Mouse (Mus musculus) 3134 (cell line): ENCODE data around the gene Pgam5.
A peak's percentile ranks its signal among the peaks of the same experiment; 100 is the strongest.

Source experiments
- DNase-seq: peaks from one replicate; pipeline ENCODE4 v3.0.0-alpha.2; 2011; ENCODE audit warnings: low spot score; ENCODE audit not compliant: insufficient read length; ENCODE audit errors: extremely low read depth

Gene Pgam5

DNA sequence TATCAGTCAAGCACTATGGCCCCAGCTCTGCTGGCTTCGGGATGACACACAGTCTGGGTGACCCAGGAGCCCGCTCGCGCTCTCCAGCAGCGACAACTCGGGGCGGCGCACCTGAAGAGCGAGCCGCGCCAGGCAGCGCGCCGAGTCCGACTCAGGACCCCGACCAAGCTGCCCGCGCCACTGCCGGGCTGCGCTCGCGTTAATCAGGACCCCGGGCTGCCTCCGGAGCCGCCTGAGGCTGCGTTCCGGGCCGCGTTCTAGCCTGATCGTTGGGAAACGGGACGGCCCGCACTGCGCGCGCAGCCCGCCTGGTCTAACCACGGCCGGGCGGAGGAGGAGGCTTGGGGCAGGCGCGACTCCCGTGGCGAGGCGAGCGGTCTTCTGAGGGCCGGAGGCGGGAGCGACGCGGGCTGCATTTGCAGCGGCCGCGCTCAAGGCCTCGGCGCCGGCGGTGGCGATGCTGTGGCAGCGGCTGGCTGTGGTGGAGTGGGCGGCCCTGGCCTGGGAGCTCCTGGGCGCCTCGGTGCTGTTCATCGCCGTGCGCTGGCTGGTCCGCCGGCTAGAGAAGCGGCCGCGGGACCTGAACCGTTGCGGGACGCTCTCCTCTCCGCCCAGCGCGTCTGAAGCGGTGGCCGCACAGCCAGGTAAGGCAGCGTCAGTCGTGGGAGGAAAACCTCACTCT, 38.8 kb downstream of the Pgam5 start, which contains the start of gene Ankle2:
Gene Ankle2 (plus strand): TSS at position 225 of the 682 bp plus-strand sequence.
- DNase-seq = peak; percentile 92

DNA sequence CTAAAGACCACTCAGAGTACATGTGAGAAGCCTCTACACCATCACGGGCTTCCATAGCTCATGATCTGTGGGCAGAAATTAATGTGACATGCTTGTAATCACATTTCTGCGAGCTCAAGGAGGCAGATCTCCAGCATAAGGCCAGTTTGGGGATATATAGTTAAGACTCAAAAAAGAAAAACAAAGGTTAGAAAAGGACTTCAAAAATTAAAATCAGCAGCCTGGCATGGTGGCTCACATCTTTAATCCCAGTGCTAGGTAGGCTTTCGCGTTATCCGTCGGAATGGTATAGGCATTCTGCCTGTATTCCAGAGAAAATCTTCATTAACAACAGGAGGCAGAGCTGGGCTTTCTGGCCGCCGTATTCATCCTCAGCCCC, 39.3 kb downstream of the Pgam5 start:
- no peak for DNase-seq

DNA sequence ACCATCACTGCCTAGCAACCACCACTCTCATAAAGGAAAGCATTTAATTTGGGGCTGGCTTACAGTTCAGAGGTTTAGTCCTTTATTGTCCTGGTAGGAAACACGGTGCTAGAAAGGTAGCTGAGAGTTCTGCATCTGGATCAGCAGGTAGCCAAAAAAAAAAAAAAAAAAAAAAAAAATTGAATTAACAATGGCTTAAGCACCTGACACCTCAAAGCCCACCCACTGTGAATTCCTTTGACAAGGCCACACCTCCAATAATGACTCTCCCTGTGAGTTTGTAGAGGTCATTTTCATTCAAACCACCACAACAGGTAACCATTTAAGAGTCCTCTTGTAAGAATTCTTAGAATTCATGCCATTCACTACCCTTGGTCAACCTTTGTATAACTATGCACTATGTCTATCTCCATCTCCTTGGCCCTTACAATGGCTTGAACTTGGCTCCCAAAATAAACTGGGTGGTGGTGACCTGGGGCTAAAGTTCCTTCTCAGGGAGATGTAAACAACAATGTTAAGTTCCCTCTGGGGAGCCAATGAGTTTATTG, 42.3 kb downstream of the Pgam5 start:
- DNase-seq = no peak

DNA sequence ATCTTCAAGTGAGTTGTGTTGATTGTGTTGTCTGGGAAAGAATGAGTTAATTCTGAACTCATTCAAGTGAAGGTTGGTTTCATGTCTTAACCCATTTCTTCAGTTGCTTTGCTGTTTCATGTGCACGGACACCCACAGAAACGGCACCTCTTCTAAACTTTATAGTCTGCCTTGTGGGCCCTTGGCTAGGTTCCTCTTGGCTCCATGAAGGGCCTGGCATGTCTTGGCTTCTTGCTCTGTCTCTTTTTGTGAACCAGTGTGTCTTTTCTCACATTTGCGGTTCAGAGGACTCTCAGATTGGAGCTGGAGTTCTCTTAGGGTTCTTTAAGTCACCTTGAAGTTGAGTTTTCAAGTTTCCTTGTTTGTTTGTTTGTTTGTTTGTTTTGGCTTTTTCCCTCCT, 44.7 kb downstream of the Pgam5 start:
- DNase-seq = no peak

DNA sequence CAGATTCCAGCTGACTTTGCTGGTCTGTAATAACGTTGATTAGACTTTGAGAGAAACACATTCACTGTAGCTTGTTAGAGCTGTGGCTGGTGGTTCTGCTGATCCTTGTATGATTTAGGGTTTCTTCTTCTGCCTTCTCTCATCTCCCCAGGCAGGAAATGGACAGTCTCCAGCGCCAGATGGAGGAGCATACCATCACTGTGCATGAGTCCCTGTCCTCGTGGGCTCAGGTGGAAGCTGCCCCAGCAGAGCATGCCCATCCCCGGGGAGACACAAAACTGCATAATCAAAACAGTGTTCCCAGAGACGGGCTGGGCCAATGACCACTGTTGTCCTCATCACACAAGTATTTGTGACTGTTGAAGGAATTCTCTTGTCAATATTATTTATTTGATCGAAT, 47.0 kb downstream of the Pgam5 start:
- no peak for DNase-seq

DNA sequence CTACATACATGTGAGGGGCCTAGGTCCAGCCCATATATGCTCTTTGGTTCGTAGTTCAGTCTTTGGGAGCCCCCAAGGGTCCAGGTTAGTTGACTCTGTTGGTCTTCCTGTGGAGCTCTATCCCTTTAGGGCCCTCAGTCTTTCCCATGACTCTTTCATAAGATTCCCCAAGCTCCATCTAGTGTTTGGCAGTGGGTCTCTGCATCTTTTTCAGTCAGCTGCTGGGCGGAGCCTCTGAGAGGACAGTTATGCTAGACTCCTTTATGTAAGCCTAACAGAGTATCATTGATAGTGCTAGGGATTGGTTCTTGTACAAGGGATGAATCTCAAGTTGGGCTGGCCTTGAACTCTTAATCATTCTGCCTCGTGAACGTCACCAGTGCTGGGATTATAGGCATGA, 49.4 kb downstream of the Pgam5 start:
- no peak for DNase-seq

DNA sequence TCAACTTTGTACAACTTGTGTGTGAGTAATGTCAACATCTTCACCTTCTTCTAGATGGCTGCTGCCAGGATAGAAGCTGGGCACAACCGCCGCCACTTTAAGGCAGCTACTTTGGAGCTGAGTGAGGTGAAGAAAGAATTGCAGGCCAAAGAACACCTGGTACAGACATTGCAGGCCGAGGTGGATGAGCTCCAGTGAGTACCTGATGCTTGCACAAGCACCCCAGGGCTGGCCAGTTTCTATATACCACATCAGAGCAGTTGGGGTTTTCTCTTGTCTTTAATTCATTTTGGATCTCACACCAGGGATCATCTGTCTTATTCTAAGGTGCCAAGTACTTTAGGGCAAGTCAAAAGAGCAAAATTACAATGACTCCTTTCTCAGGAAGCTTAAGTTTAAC, 52.9 kb downstream of the Pgam5 start:
- no peak for DNase-seq

DNA sequence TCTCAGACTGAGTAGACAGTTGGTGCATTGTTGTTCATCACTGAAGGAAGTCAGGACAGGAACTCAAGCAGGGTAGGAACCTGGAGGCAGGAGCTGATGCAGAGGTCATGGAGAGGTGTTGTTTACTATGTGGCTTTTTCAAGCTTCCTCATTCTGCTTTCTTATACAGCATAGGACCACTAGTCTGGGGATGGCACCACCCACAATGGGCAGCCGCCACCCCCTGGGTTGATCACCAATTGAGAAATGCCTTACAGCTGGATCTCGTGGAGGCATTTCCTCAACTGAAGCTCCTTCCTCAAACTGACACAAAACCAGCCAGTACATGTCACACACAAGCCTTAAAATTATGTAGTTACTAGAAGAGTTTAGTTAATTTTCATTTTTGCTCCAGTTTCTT, 58.4 kb downstream of the Pgam5 start:
- no peak for DNase-seq
